Mouse (Mus musculus) hindbrain, embryonic 15.5 days (tissue): ENCODE data around the gene Shld2. TPM values are rescaled to one million over a fixed set of nuclear protein-coding genes. Genes with fewer than 3 reads are reported as not detected.

Experiments used
- ATAC-seq: fragments of 200-750 bp; cut with Nextera tagmentation; 2 replicates; pipeline ENCODE4 v1.8.0; 2017; ENCODE audit warnings: low read depth, moderate number of reproducible peaks, moderate TSS enrichment; ENCODE audit not compliant: low FRiP score
- H3K27ac ChIP-seq: fragments of 300-500 bp; sonication (generic); replicated peaks from 2 replicates; pipeline ENCODE4 v1.5.1; 2015; ENCODE audit warnings: mild to moderate bottlenecking, inconsistent platforms
- H3K27me3 ChIP-seq: fragments of 300-500 bp; sonication (generic); 2 replicates; pipeline ENCODE4 v1.6.1; 2015; ENCODE audit warnings: control low read depth, inconsistent platforms
- H3K36me3 ChIP-seq: fragments of 300-500 bp; sonication (generic); 2 replicates; pipeline ENCODE4 v1.6.1; 2015; ENCODE audit warnings: control low read depth, inconsistent platforms
- H3K4me1 ChIP-seq: fragments of 300-500 bp; sonication (generic); replicated peaks from 2 replicates; pipeline ENCODE4 v1.6.1; 2015; ENCODE audit warnings: control low read depth, inconsistent platforms
- H3K4me2 ChIP-seq: fragments of 300-500 bp; sonication (generic); 2 replicates; pipeline ENCODE4 v1.6.1; 2015; ENCODE audit warnings: moderate library complexity, mild to moderate bottlenecking, inconsistent platforms
- H3K4me3 ChIP-seq: fragments of 300-500 bp; sonication (generic); 2 replicates; pipeline ENCODE4 v1.5.1; 2015; ENCODE audit warnings: mild to moderate bottlenecking, inconsistent platforms
- H3K9ac ChIP-seq: fragments of 300-500 bp; sonication (generic); 2 replicates; pipeline ENCODE4 v1.6.1; 2015; ENCODE audit warnings: inconsistent platforms
- H3K9me3 ChIP-seq: fragments of 300-500 bp; sonication (generic); 2 replicates; pipeline ENCODE4 v1.6.1; 2016; ENCODE audit warnings: control low read depth, inconsistent platforms
- WGBS: fragments of 180-500 bp; shearing (Covaris S2); methylation state at CpG from one replicate; pipeline ENCODE4 v1.1.7; 2015; 5-methylcytosine and 5-hydroxymethylcytosine counted together
- polyA plus RNA-seq: library from polyadenylated mRNA; unstranded; fragments of >200 nt; fragmentation: Nextera tagmentation; extraction: Ambion mirVana; gene quantifications from 2 replicates; pipeline ENCODE4 v1.2.1, GENCODE M21; 2015

Shld2 gene
- polyA plus RNA-seq, 1 experiment from 2014 or later, result 5.9 TPM

- H3K9me3 ChIP-seq, result no peaks in the 10 kb centered on the region
- ATAC-seq, result no peak
Measured at GRCm38 (mm10) chr14:34298871-34299700, 11.2 kb downstream of the Shld2 start.

GRCm38 (mm10) chr14:34297634-34298033, 12.7 kb downstream of the Shld2 start:
- H3K9ac ChIP-seq, result no peak overlapping the region
- no peak overlapping the region for H3K27ac ChIP-seq
- H3K4me3 ChIP-seq, result no peak overlapping the region
- H3K4me2 ChIP-seq, result no peak overlapping the region
- 54% methylated on average over 2 of the region's 2 CpGs for WGBS
- no peak for ATAC-seq
- no peaks in the 10 kb centered on the region for H3K4me1 ChIP-seq
- no peaks in the 10 kb centered on the region for H3K36me3 ChIP-seq
- no peaks in the 10 kb centered on the region for H3K27me3 ChIP-seq
- H3K9me3 ChIP-seq, result no peaks in the 10 kb centered on the region

More at GRCm38 (mm10) chr14:34298871-34299700, 11.2 kb downstream of the Shld2 start:
- Histone ChIP-seq H3K4me3 (no peak overlapping the region), H3K4me2 (no peak overlapping the region), H3K4me1 (no peaks in the 10 kb centered on the region), H3K27me3 (no peaks in the 10 kb centered on the region), H3K27ac (no peak overlapping the region), H3K36me3 (no peaks in the 10 kb centered on the region), H3K9ac (no peak overlapping the region)
- WGBS, result 83% methylated on average over 11 of the region's 11 CpGs

GRCm38 (mm10) chr14:34297038-34297437, 13.3 kb downstream of the Shld2 start:
- no peak for ATAC-seq
- WGBS, result 66% methylated on average over 4 of the region's 4 CpGs
- Histone ChIP-seq H3K36me3 (no peaks in the 10 kb centered on the region), H3K9ac (no peak overlapping the region), H3K9me3 (no peaks in the 10 kb centered on the region), H3K4me2 (no peak overlapping the region), H3K4me3 (no peak overlapping the region), H3K27me3 (no peaks in the 10 kb centered on the region), H3K27ac (no peak overlapping the region), H3K4me1 (no peaks in the 10 kb centered on the region)

GRCm38 (mm10) chr14:34296350-34296749, 13.9 kb downstream of the Shld2 start:
- 87% methylated on average over 7 of the region's 7 CpGs for WGBS

GRCm38 (mm10) chr14:34293641-34294040, 16.7 kb downstream of the Shld2 start:
- H3K4me1 ChIP-seq, result no peaks in the 10 kb centered on the region
- H3K27me3 ChIP-seq, result no peaks in the 10 kb centered on the region
- no peak for ATAC-seq
- no peaks in the 10 kb centered on the region for H3K9me3 ChIP-seq
- H3K4me3 ChIP-seq, result no peak overlapping the region
- H3K36me3 ChIP-seq, result no peaks in the 10 kb centered on the region
- H3K4me2 ChIP-seq, result no peak overlapping the region
- no peak overlapping the region for H3K9ac ChIP-seq
- H3K27ac ChIP-seq, result no peak overlapping the region
- 88% methylated on average over 3 of the region's 3 CpGs for WGBS

More at GRCm38 (mm10) chr14:34296350-34296749, 13.9 kb downstream of the Shld2 start:
- Histone ChIP-seq H3K27ac (no peak overlapping the region), H3K27me3 (no peaks in the 10 kb centered on the region), H3K9ac (no peak overlapping the region), H3K4me3 (no peak overlapping the region), H3K4me1 (no peaks in the 10 kb centered on the region), H3K36me3 (no peaks in the 10 kb centered on the region), H3K4me2 (no peak overlapping the region), H3K9me3 (no peaks in the 10 kb centered on the region)
- ATAC-seq, result no peak

GRCm38 (mm10) chr14:34290229-34290628, 20.1 kb downstream of the Shld2 start:
- Histone ChIP-seq H3K4me3 (no peak overlapping the region), H3K9ac (no peak overlapping the region), H3K4me1 (no peaks in the 10 kb centered on the region), H3K27me3 (no peaks in the 10 kb centered on the region), H3K9me3 (no peaks in the 10 kb centered on the region), H3K36me3 (no peaks in the 10 kb centered on the region), H3K4me2 (no peak overlapping the region), H3K27ac (no peak overlapping the region)
- ATAC-seq, result no peak
- 58% methylated on average over 1 of the region's 1 CpGs for WGBS

GRCm38 (mm10) chr14:34289259-34290015, 20.9 kb downstream of the Shld2 start:
- Histone ChIP-seq H3K4me2 (no peak overlapping the region), H3K27me3 (no peaks in the 10 kb centered on the region), H3K27ac (no peak overlapping the region), H3K4me1 (no peaks in the 10 kb centered on the region), H3K9ac (no peak overlapping the region), H3K4me3 (no peak overlapping the region), H3K36me3 (no peaks in the 10 kb centered on the region), H3K9me3 (no peaks in the 10 kb centered on the region)
- ATAC-seq, result no peak
- WGBS, result 89% methylated on average over 3 of the region's 3 CpGs

GRCm38 (mm10) chr14:34288396-34288795, 21.9 kb downstream of the Shld2 start:
- WGBS, result 83% methylated on average over 2 of the region's 2 CpGs
- no peaks in the 10 kb centered on the region for H3K4me1 ChIP-seq
- no peak overlapping the region for H3K27ac ChIP-seq
- H3K27me3 ChIP-seq, result no peaks in the 10 kb centered on the region
- H3K36me3 ChIP-seq, result no peaks in the 10 kb centered on the region
- no peaks in the 10 kb centered on the region for H3K9me3 ChIP-seq
- no peak overlapping the region for H3K4me3 ChIP-seq
- H3K4me2 ChIP-seq, result no peak overlapping the region
- no peak for ATAC-seq
- H3K9ac ChIP-seq, result no peak overlapping the region

GRCm38 (mm10) chr14:34281736-34282269, 28.5 kb downstream of the Shld2 start:
- Histone ChIP-seq H3K9me3 (no peaks in the 10 kb centered on the region), H3K4me2 (no peak overlapping the region), H3K27me3 (no peaks in the 10 kb centered on the region), H3K27ac (no peak overlapping the region), H3K9ac (no peak overlapping the region), H3K36me3 (no peaks in the 10 kb centered on the region), H3K4me1 (no peaks in the 10 kb centered on the region), H3K4me3 (no peak overlapping the region)
- ATAC-seq, result no peak
- 93% methylated on average over 5 of the region's 5 CpGs for WGBS

GRCm38 (mm10) chr14:34280798-34281197, 29.5 kb downstream of the Shld2 start:
- H3K9me3 ChIP-seq, result no peaks in the 10 kb centered on the region
- H3K27ac ChIP-seq, result no peak overlapping the region
- H3K4me3 ChIP-seq, result no peak overlapping the region
- no peaks in the 10 kb centered on the region for H3K36me3 ChIP-seq
- H3K4me2 ChIP-seq, result no peak overlapping the region
- no peak overlapping the region for H3K9ac ChIP-seq
- H3K27me3 ChIP-seq, result no peaks in the 10 kb centered on the region
- WGBS, result 85% methylated on average over 2 of the region's 2 CpGs
- no peak for ATAC-seq
- no peaks in the 10 kb centered on the region for H3K4me1 ChIP-seq

GRCm38 (mm10) chr14:34279726-34280125, 30.6 kb downstream of the Shld2 start:
- Histone ChIP-seq H3K4me1 (no peaks in the 10 kb centered on the region), H3K4me2 (no peak overlapping the region), H3K36me3 (no peaks in the 10 kb centered on the region), H3K9me3 (no peaks in the 10 kb centered on the region), H3K27me3 (no peaks in the 10 kb centered on the region), H3K4me3 (no peak overlapping the region), H3K27ac (no peak overlapping the region), H3K9ac (no peak overlapping the region)
- no peak for ATAC-seq
- 80% methylated on average over 4 of the region's 4 CpGs for WGBS

GRCm38 (mm10) chr14:34275225-34275624, 35.1 kb downstream of the Shld2 start:
- ATAC-seq, result no peak
- H3K4me2 ChIP-seq, result no peak overlapping the region
- no peaks in the 10 kb centered on the region for H3K36me3 ChIP-seq
- no peak overlapping the region for H3K27ac ChIP-seq
- no peak overlapping the region for H3K4me3 ChIP-seq
- no peaks in the 10 kb centered on the region for H3K27me3 ChIP-seq
- no peak overlapping the region for H3K9ac ChIP-seq
- H3K9me3 ChIP-seq, result no peaks in the 10 kb centered on the region
- WGBS, result 93% methylated on average over 4 of the region's 4 CpGs
- H3K4me1 ChIP-seq, result no peaks in the 10 kb centered on the region
